Mouse (Mus musculus): ENCODE data around the gene Rbm38.
A peak's percentile ranks its signal among the peaks of the same experiment; 100 is the strongest.

Gene Rbm38

DNA sequence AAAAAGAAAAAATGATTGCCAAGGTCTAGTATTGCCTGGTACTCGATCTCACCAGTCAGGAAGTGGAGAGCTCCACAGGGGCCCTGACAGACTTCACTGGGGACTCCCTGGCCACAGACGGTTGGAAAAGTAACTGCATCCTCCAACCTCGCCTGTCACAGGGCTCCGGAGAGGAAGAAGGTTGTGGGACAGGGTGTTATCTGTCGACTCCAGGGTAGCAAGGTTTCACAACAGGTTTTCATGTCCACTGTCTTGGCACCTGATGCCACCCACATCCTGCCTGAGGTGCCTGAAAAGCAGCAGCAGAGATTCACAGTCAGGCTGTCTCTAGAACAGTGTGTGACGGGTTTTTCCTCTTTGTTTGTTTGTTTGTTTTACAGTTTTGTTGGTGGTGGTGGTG is 2.4 kb upstream of the Rbm38 start:
- DNase-seq, result no peak

DNA sequence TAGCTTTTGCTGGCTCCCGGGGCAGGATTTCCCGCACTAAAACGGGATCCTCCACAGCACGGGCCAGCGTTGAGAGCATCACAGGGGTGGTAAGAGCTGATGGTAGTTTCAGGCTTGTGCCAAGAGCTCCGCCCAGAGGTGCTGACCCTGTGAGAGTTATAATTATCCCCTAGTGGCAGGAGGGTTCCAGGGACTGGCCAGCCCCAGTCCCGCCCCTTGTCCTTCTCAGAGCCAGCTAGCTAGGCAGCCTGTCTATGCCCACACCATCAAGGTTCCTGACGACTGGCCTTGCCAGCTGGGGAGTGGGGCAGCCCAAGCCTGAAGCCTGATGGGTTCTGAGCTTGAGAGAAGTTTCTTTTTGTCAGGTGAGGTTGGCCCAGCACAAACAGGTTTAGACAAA is 1.7 kb upstream of the Rbm38 start:
- peak; percentile 46 for DNase-seq

GRCm38 (mm10) chr2:173019322-173019721 is 976 bp upstream of the Rbm38 start:
- no peak for DNase-seq

- peak; percentile 93 for DNase-seq
These were observed 508 bp upstream of the Rbm38 start for GRCm38 (mm10) chr2:173019790-173020189.

DNA sequence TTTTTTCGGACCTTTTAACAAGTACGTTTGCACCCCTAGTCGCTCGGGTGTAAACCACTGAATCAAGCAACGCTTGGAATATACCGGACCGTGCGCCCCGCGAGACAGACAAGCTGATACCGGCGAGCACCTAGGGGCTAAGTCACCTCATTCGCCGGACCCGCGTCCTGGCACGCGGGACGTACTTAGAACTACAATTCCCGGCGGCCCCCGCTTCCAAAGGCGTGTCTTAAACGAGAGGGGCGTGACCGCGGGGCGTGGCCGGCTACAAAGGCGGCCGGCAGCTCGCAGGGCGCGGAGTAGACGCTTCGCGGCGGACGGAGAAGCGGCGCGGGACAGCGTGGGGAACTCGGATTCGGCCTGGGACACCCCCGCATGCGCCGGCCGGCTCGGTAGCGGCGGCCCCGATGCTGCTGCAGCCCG is 1.3 kb downstream of the Rbm38 start:
- peak; percentile 96 for DNase-seq

- DNase-seq, result peak; percentile 50
These were observed 1.9 kb downstream of the Rbm38 start for GRCm38 (mm10) chr2:173022056-173022681.

DNA sequence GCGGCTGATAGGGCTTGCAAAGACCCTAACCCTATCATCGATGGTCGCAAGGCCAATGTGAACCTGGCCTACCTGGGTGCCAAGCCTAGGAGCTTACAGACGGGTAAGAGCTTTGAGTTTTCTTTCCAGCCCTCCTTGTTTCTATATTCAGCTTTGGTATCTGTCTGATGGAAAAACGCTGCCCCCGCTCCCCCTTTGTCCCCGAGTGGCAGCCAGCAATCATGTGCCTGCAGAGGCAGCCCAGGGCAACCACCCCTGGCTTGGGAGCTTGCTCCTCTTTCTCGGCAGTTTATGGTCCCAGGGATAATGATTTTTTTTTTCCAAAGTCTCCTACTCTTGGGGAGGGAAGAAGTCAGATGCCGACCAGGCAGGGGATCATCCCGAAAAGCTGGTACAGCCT is 2.5 kb downstream of the Rbm38 start:
- no peak for DNase-seq

DNA sequence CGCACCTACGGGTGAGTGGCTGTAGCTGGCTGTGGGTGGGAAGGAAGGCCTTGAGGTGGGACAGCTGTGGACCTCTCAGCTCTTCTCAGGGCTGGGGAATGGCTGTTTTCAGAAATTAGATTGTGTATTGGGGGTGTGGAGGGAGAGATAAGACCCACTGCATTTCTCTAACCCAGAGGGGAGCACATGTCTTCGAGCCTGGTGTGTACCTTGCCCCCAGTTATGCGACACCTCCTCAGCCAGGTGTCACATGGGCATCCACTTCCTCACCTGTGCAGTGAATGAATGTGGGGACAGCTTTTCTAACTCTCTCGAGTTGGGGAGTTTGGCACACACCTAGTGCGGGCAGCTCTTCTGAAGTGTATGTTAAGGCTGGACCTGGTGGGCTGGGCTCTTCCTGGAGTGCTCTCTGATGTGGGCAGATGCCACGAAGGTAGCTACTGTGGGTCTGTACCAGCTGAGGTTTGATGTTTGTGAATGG is 3.1 kb downstream of the Rbm38 start:
- no peak for DNase-seq

DNA sequence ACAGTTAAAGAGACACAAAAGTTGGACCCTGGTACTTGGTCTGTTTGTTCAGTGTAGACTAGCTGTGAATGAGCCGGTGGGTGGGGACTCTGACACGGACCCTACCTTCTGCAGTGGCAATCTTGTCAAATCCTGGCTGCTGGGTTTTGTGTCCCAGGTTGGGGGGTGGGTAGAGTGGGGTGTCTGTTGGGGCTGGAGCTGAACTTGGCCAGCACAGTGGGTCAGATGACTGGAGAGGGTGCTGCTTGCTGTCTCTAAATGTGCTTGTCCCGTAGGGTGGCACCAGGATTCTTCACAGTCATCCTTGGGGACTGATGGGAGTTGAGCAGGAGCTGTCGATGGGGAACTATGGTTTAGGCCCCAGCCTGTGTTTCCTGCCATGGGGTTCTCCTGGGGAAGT is 3.7 kb downstream of the Rbm38 start:
- no peak for DNase-seq

DNA sequence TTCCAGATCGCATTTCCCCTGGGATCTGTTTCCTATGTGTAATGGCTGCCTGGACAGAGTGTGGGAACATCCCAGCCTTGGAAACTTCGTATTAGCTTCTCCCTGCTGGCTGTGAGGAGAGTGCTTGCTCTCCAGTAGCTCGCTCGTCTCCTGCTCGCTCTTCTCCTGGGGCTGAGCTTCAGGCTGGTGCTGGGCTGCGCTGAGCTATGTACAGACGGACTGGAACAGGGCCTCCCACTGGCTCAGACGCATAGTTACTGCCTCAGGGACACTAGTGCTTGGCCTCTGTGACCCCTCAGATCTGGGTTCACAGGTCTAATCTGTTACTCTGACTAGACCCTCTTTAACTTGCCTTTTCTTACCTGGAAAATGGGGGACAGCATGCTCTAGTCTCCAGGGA is 4.1 kb downstream of the Rbm38 start:
- no peak for DNase-seq

DNA sequence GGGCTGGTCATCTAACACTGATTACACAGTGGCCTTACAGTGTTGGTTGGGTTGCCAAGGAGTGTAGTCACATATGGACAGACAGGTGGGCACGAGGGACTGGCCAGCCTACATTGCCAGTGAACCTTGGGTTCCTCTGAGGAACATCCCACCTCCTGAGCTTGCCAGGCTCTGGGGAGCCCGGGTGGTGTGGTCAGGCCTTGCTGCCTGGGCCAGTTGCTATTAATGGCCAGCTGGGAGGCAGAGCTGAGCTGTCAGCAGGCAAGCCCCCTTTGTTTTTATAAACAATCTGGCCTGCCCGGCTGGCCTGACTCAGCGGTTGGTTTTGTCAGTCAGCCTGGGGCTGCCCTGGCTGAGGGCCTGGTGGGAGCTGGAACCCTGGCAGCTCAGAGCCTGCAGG is 4.6 kb downstream of the Rbm38 start:
- DNase-seq, result no peak

DNA sequence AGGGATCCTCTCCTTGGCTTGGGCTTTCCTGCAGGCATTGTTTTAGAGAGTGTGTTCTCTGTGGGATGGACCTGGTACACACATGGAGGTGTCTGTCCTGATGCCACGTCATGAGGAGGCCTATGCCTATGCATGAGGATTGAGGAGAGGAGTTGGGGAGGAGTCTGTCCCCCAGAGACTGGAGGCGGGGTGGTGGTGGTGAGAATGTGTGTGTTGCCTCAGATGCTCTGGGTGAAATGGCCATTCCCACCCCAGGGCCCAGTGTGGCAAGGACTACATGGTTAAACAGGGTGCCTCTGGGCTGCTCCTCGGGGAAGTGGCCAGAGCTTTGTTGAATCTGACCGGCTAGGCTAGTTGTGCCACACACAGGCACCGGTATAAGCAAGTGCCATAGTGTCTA is 6.0 kb downstream of the Rbm38 start:
- no peak for DNase-seq

- DNase-seq, result no peak
These were observed 6.4 kb downstream of the Rbm38 start for GRCm38 (mm10) chr2:173026688-173027131.

DNA sequence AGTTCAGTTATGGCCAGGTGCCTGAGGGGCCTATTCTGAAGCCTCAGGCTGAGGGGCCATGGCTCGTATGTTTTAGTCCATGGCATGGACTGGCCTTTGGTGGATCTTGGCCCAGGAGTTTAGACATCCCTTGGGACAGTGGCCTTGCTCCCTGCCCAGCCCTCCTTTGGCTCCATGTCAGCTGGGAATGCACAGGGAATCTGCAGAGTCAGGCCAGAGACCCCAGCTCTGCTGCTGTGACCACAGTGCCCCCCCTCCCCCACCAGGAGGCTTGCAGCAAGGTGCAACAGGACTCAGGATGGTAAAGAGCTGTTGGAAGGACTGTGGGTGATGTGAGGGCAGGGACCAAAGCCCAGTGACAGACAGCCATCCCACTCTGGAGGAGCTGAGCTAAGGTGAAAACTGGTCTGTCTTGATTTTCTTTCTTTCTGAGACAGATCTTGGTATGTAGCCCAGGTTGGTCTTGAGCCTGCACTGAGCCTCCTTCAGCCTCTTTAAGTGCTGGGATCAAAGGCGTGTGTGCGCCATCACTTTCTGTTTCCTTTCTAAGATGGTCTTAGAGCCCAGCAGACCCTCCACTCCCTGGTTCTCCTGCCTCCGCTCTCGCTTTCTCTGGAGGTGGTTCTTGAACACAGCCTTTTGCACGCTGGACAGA is 7.0 kb downstream of the Rbm38 start:
- no peak for DNase-seq

DNA sequence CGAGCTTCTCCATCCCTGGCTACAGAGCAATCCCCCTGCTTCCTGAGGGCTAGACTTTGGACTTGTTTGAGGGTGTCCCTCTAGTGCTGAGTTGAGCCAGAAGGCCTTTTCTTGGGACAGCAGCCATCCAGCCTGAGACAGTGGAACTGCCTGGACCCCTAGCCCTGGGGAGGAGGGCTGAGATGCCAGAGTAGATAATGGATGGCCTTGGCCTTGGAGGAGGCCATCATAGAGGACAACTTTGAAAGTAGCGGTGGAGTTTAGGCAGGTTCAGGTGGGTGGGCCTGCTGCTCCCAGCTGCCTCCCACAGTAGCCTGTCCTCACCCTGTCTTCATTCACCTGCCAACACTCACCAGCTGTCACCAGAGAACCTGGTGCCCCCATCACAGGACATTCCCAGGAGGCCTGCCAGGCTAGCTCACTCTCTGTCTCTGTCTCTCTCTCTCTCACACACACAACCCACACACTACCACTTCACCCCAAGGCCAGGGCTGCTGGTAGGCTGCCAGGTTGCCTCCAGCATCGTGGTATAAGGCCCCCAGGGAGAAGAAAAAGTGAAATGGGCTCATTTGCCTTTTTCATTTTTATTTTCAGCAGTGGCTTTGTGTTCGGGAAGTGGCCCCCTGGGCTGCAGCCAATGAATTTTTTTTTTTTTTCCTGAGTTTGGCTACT is 7.7 kb downstream of the Rbm38 start:
- DNase-seq, result no peak

DNA sequence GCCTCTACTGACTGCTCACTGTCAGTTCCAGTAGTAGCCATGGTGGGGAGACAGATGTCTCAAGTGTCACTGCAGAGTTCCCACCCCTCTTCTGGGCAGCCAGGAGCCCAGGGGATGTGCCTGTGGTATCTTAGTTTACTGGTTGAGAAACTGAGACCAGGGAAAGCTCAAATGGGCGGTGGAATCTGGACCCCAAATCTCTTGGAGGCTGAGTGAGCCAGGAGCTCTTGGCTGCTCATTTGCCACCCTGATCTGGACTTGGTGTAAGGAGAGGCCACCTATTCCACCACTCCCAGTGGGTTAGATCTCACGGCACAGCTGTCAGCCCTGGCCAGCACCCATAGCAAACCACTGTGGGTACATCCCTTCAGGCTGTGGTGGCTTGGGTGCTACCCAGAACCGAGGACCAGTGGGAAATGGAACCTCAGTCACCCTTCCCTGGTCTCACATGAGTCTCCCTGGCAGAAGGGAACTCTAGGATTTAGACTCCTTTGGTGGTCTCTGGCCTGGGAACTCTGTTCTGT is 8.3 kb downstream of the Rbm38 start:
- DNase-seq, result no peak

DNA sequence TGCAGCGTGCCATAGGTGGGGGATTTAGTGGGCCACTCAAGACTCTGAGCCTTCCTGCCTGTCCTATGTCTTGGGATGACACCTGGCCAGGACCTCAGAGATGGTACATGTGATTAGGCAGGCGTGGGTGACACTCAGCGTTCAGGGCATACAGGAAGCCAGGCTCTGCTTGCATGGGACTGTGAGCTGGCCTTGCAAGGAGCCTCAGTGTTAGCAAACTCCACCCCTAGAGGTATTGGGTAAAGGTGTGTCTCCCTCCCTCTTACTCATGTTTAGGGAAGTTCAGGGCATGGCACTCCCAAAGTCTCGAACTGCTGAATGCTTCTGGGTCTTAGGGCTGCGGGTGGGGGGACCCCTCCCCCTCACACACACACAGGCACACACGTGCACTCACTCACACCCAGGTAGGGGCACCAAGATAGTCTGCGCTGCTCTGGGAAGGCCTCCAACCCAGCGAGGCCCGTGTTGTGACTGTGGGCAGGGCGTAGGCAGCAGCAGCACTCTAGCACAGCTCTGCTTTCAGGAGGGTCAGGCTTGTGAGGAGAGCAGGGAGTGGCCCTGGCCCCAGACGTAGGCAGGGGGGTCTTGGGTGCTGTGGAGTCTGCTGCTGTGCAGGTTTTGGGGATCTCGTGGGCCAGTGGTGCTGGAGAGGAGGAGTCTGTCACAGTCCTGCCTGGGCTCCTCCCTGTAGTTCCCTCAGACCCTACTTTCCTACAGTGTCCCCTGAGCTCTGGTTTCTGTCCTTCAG is 10.5 kb downstream of the Rbm38 start:
- DNase-seq, result no peak

DNA sequence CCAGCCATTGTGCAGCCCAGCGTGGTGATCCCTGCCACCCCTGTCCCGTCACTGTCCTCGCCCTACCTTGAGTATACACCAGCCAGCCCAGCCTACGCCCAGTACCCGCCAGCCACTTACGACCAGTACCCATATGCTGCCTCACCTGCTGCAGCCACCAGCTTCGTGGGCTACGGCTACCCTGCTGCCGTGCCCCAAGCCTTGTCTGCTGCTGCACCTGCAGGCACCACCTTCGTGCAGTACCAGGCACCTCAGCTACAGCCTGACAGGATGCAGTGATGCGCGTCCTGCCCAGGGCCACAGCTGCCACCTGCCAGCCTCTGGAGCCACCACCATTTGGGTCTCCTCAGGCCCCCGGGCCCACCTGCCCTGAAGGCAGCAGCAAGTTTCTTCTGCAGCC is 13.2 kb downstream of the Rbm38 start:
- no peak for DNase-seq

GRCm38 (mm10) chr2:173034998-173035397 is 14.7 kb downstream of the Rbm38 start:
- DNase-seq, result no peak

GRCm38 (mm10) chr2:173035653-173036052 is 15.4 kb downstream of the Rbm38 start:
- no peak for DNase-seq

- no peak for DNase-seq
These were observed 15.8 kb downstream of the Rbm38 start for GRCm38 (mm10) chr2:173036055-173036454.

DNA sequence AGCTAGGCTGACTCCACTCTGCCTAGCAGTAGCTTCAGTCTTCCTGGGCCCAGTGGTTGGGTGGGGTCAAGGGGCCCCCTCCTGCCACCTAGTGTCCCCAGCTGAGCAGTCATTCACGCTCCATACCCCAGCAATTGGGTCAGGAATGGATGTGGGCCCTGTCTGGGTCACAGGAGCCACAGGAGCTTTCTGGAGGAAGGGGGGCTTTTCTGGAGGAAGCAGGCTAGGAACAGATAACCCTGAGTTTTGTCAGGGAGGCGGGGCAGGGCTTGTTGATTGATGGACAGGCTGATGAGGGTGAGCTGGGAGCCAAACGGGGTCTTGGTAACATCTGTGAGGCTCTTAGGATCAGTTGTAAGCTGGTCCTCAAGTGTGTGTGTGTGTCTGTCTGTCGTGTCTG is 16.3 kb downstream of the Rbm38 start:
- no peak for DNase-seq

DNA sequence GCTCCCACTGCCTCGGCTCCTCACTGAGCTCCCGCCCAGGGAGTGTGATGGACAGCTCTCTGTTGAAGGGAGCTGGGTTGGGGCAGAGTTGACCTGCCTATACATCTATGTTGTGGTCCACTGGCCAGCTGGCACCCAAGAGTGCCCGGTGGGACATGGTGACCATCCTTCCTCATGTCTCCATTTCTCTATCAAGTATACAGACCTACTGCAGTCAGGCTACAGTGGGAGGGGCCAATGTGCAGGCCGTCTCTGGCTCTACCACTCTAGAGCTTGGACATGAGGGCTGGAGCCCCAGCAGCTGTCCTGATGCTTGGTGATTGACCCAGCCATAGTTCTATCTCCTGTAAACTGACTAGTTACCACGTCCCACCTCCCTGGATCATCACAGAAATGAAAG is 17.0 kb downstream of the Rbm38 start:
- no peak for DNase-seq
